Mouse (Mus musculus) olfactory bulb, adult 2 months (tissue): ENCODE measurements around the gene Hdgfl2. TPM values are rescaled to one million over a fixed set of nuclear protein-coding genes. Genes with fewer than 3 reads are reported as not detected.

Experiments used
- H3K27ac ChIP-seq: fragments of 200-500 bp; 2 replicates; pipeline ENCODE4 v1.5.1; 2012; ENCODE audit warnings: low read depth, low read length; ENCODE audit not compliant: insufficient read depth
- H3K4me1 ChIP-seq: fragments of 200-500 bp; 2 replicates; pipeline ENCODE4 v1.6.1; 2012; ENCODE audit warnings: low read length; ENCODE audit not compliant: control insufficient read depth, insufficient read depth
- H3K4me3 ChIP-seq: fragments of 200-500 bp; 2 replicates; pipeline ENCODE4 v1.5.1; 2012; ENCODE audit warnings: mild to moderate bottlenecking, low read depth, low read length, moderate library complexity; ENCODE audit not compliant: insufficient read depth
- CTCF ChIP-seq: fragments of 200-500 bp; IDR thresholded peaks from 2 replicates; pipeline ENCODE4 v1.5.1; 2012; ENCODE audit warnings: low read depth, mild to moderate bottlenecking, low read length, moderate library complexity; ENCODE audit not compliant: insufficient read depth
- POLR2A ChIP-seq: fragments of 200-500 bp; IDR thresholded peaks from 2 replicates; pipeline ENCODE4 v1.6.1; 2012; ENCODE audit warnings: mild to moderate bottlenecking, low read depth, low read length, moderate library complexity; ENCODE audit not compliant: insufficient read depth
- WGBS: fragments of 180-500 bp; shearing (Covaris S2); methylation state at CpG from one replicate; pipeline ENCODE4 v1.1.7; 2018; 5-methylcytosine and 5-hydroxymethylcytosine counted together
- polyA plus RNA-seq: library from polyadenylated mRNA; stranded (reverse); fragments of >200 nt; gene quantifications from 2 replicates; pipeline ENCODE4 v1.2.4, GENCODE M21; 2012; ENCODE audit warnings: low replicate concordance; ENCODE audit not compliant: missing spikeins, insufficient read depth, insufficient read length

Gene Hdgfl2
- polyA plus RNA-seq, 1 experiment: 483 TPM

GRCm38 (mm10) chr17:56108334-56109044 lies 29.1 kb downstream of the Hdgfl2 start:
- WGBS: 61% methylated on average over 6 of the region's 6 CpGs

DNA sequence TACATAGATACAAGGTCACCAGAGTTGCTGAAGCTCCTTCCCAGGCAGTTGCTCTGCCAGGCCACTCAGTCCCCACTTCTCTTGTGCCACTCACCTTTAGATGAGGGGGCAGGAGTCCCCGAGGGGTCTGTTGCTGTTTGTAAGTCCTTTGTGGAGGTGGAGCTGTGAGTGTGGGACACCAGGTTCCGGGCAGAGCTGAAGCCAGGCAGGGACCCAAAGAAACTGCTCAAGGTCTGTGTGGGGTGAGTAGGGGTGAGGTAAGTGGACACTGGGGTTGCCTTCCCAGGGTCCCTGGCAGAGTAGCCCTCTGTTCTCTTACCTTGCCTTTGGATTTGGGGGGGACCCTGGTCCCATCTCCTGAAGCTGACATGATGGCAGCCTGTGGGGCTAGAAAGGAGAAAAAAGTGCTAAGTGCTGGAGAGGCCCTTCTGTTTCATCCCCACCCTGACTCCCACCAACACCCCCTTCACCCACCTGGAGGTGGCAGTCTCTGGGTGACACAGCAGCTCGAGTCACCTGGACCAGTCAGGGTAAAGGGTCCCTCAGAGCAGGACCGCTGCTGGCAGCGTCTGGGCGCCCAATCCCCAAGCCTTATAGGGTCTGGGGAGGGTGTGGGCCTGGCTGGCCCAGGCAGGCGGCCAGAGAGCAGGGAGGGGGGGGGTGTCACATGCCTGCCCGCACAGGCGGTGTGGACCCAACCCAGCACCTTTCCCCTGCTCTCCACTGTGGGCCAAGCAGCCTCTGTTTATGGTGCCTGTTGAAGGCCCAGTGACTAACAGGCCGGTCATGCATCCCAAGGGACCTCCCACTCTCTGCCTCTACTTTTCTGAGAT lies 30.0 kb downstream of the Hdgfl2 start, which contains the start of gene Plin4:
Plin4 (minus strand) TSS at position 585 of the 833 bp plus-strand sequence.
- no peaks in the 10 kb centered on the region for H3K4me1 ChIP-seq
- WGBS: 73% methylated on average over 10 of the region's 10 CpGs
- H3K27ac ChIP-seq: 0 out of 2 replicates have a peak within 1 kb of the TSS, but pooled peaks have one; percentile 16
- TF ChIP-seq POLR2A (no peak), CTCF (no peak)
- no peak within 1 kb of the TSS for H3K4me3 ChIP-seq

More at GRCm38 (mm10) chr17:56108334-56109044, 29.1 kb downstream of the Hdgfl2 start:
- Histone ChIP-seq H3K4me3 (no peak overlapping the region), H3K4me1 (no peaks in the 10 kb centered on the region), H3K27ac (0 out of 2 replicates have a peak overlapping the region, but pooled peaks have one; percentile 16)
- TF ChIP-seq POLR2A (no peak), CTCF (no peak)

DNA sequence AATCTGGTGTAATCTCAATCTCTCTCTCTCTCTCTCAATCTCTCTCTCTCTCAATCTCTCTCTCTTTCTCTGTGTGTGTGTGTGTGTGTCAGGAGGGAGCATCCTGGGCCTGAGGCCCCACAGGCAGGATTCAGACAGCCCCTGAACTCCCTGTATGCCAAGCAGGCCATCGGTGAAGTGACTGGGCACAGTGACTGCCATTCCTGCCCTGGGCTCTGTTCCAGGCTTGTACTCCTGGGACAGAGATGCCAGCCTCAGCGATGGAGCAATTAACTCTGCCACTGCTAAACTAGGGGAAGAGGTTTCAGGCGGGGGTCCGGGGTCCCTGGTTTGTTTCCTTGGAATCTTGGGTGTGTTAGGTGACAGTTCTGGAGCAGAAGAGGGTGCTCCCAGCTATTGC lies 31.1 kb downstream of the Hdgfl2 start:
- Histone ChIP-seq H3K4me1 (no peaks in the 10 kb centered on the region), H3K27ac (no peak overlapping the region), H3K4me3 (no peak overlapping the region)
- TF ChIP-seq CTCF: no peak
- TF ChIP-seq POLR2A: no peak
- WGBS: 37% methylated on average over 4 of the region's 4 CpGs

GRCm38 (mm10) chr17:56111021-56111420 lies 31.6 kb downstream of the Hdgfl2 start:
- 40% methylated on average over 1 of the region's 1 CpGs for WGBS
- H3K4me3 ChIP-seq: no peak overlapping the region
- no peak overlapping the region for H3K27ac ChIP-seq
- TF ChIP-seq POLR2A (no peak), CTCF (no peak)
- H3K4me1 ChIP-seq: no peaks in the 10 kb centered on the region

DNA sequence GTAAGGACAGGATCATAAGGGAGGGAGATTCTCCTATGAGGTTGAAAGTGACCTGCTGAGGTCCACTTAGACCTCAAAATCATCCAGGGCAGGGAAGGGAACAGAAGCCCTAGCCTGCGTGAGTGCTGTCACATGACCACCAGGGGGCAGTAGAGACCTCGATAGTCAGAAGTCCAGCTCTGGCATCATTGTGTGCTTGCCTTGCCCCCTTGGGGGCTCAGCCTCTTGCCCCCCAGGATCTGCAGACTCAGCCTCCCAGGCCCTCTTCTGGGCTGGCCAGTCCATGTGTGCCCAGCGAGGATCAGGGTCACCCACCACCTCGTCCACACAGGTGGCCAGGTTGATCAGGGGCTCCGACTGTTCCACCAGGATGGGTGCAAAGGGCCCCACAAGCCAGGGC lies 32.4 kb downstream of the Hdgfl2 start:
- Histone ChIP-seq H3K4me3 (no peak overlapping the region), H3K27ac (no peak overlapping the region), H3K4me1 (peaks cover under 1% of the 10 kb centered on the region; the same call in 1 of the 2 replicates)
- TF ChIP-seq CTCF (peak; percentile 80; the same call in 1 of the 2 replicates), POLR2A (no peak)
- WGBS: 54% methylated on average over 5 of the region's 5 CpGs

DNA sequence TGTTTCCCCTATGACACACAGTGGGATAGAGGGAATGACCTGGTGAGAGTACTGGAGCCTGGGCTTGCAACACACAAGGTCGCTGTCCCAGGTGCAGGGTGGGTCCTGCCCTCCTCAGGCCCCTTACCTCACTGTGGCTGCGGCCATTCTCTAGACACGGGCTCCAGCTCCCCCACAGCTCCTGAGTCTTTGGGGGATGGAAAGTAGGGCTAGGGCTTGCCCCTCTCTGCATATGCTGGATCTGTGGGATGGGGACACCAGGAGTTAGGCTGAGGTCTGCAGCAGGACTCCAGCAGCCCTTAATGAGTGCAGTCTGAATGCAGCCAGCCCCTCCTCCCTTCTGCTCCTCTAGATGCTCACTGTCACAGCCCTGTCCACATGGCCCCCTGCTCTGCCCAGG lies 33.3 kb downstream of the Hdgfl2 start:
- 82% methylated on average over 3 of the region's 3 CpGs for WGBS
- Histone ChIP-seq H3K27ac (no peak overlapping the region), H3K4me1 (peaks cover 8% of the 10 kb centered on the region), H3K4me3 (no peak overlapping the region)
- TF ChIP-seq CTCF (no peak), POLR2A (no peak)

DNA sequence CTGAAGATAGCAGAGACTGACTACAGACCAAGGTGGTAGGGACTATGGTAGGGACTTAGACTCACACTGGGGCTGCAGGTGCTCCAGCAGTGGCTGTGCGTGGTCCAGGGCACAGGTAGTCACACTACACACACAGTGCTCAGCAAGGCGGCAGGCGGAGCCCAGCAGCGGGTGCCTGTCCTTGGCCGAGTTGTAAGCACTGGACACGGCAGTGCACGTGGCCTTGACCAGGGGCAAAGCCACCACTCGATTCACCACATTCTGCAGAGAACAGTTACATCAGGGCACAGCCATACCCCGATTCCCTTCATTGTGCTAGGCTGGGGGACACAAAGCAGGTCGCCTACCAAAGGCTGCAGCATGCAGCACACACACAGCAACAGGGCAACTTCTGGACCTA lies 36.8 kb downstream of the Hdgfl2 start:
- TF ChIP-seq CTCF (no peak), POLR2A (no peak)
- Histone ChIP-seq H3K4me3 (no peak overlapping the region), H3K4me1 (peaks cover 20% of the 10 kb centered on the region), H3K27ac (no peak overlapping the region)
- 75% methylated on average over 10 of the region's 10 CpGs for WGBS

DNA sequence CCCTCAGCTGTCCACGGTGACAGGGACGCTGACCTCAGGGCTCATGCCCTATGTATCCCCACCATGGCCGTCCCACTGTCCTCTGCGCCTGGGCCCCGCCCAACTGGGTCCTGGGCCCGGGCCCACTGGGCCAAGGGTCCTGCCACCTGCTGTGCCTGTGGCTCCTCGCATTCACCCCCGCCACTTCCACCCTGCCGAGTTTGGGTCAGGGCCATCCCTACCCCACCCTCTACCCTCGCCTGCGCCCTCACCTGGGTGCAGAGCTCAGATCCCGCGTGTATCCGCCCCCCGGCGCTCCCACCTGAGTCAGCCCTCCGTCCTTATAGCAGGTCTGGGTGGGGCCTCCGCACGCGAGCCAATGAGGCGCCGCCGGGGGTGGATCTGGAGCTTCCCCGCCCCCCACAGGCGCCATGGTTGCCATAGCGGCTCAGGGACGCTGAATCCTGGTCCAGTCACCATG lies 37.8 kb downstream of the Hdgfl2 start, which contains the start of gene Plin5:
Plin5 (minus strand) TSS at position 346 of the 460 bp plus-strand sequence.
- 1% methylated on average over 27 of the region's 27 CpGs for WGBS
- Histone ChIP-seq H3K27ac (no peak within 1 kb of the TSS), H3K4me1 (peaks cover 20% of the 10 kb centered on the region), H3K4me3 (peak within 1 kb of the TSS; percentile 13)
- TF ChIP-seq POLR2A: no peak
- TF ChIP-seq CTCF: no peak

- Histone ChIP-seq H3K4me1 (peaks cover 20% of the 10 kb centered on the region), H3K27ac (no peak overlapping the region), H3K4me3 (no peak overlapping the region)
- 49% methylated on average over 12 of the region's 12 CpGs for WGBS
- TF ChIP-seq POLR2A (no peak), CTCF (no peak)
These were observed 40.0 kb downstream of the Hdgfl2 start for GRCm38 (mm10) chr17:56119431-56119830.
